Mouse (Mus musculus) adrenal gland (tissue): Measurements from ENCODE around the gene Pitpnc1.

Source experiments
- intact Hi-C: fragments of 180-260 bp; cut with DNase I; formaldehyde crosslinking; loops from one replicate; pipeline ENCODE4 v1.15.1; 2025

The Pitpnc1 gene

GRCm38 (mm10) chr11:107410090-107410732 lies 60.3 kb downstream of the Pitpnc1 start:
- intact Hi-C loops, result no loop called here

GRCm38 (mm10) chr11:107408886-107409285 lies 61.6 kb downstream of the Pitpnc1 start:
- intact Hi-C loops, result no loop called here

GRCm38 (mm10) chr11:107407698-107408097 lies 62.8 kb downstream of the Pitpnc1 start:
- intact Hi-C loops, result no loop called here

GRCm38 (mm10) chr11:107405606-107406333 lies 64.7 kb downstream of the Pitpnc1 start:
- intact Hi-C loops, result no loop called here

GRCm38 (mm10) chr11:107403309-107403708 lies 67.2 kb downstream of the Pitpnc1 start:
- intact Hi-C loops, result no loop called here

- intact Hi-C loops, result no loop called here
Measured at GRCm38 (mm10) chr11:107401839-107402590, 68.5 kb downstream of the Pitpnc1 start.

GRCm38 (mm10) chr11:107400826-107401225 lies 69.7 kb downstream of the Pitpnc1 start:
- intact Hi-C loops, result no loop called here

GRCm38 (mm10) chr11:107400005-107400404 lies 70.5 kb downstream of the Pitpnc1 start:
- intact Hi-C loops, result no loop called here

- intact Hi-C loops, result no loop called here
Measured at GRCm38 (mm10) chr11:107397326-107397998, 73.0 kb downstream of the Pitpnc1 start.

- intact Hi-C loops, result no loop called here
Measured at GRCm38 (mm10) chr11:107394245-107394644, 76.3 kb downstream of the Pitpnc1 start.

- intact Hi-C loops, result no loop called here
Measured at GRCm38 (mm10) chr11:107393828-107394165, 76.7 kb downstream of the Pitpnc1 start.

- intact Hi-C loops, result no loop called here
Measured at GRCm38 (mm10) chr11:107393154-107393827, 77.2 kb downstream of the Pitpnc1 start.

- intact Hi-C loops, result no loop called here
Measured at GRCm38 (mm10) chr11:107390540-107390939, 80.0 kb downstream of the Pitpnc1 start.

- intact Hi-C loops, result no loop called here
Measured at GRCm38 (mm10) chr11:107390001-107390400, 80.5 kb downstream of the Pitpnc1 start.

- intact Hi-C loops, result loop anchor here (2.0 to 10.0 kb wide), 2 partner anchors 84 to 112 kb away; partner anchors contain the start of gene Pitpnc1
Measured at GRCm38 (mm10) chr11:107386481-107386880, 84.0 kb downstream of the Pitpnc1 start.

- intact Hi-C loops, result loop anchor here (10.0 kb wide), 1 partner anchor 111 kb away; no protein-coding TSS in a partner anchor
Measured at GRCm38 (mm10) chr11:107385306-107385705, 85.2 kb downstream of the Pitpnc1 start.

- intact Hi-C loops, result loop anchor here (5.0 to 10.0 kb wide), 2 partner anchors 47 to 109 kb away; no protein-coding TSS in a partner anchor
Measured at GRCm38 (mm10) chr11:107383985-107384384, 86.5 kb downstream of the Pitpnc1 start.

GRCm38 (mm10) chr11:107379965-107380364 lies 90.5 kb downstream of the Pitpnc1 start:
- intact Hi-C loops, result loop anchor here (5.0 to 10.0 kb wide), 2 partner anchors 43 to 105 kb away; no protein-coding TSS in a partner anchor

GRCm38 (mm10) chr11:107379089-107379845 lies 91.2 kb downstream of the Pitpnc1 start:
- intact Hi-C loops, result no loop called here

GRCm38 (mm10) chr11:107377326-107377725 lies 93.2 kb downstream of the Pitpnc1 start:
- intact Hi-C loops, result no loop called here
